Mouse (Mus musculus) cerebellum, adult 2 months (tissue): ENCODE measurements around the gene Atg4d. TPM values are rescaled to one million over a fixed set of nuclear protein-coding genes. Genes with fewer than 3 reads are reported as not detected.
"Not testable (repeated sequence)": the region's sequence is repeated elsewhere in the genome, so short reads cannot be mapped to it uniquely, and the experiment has no call there.

ENCODE experiments used
- DNase-seq, 2 experiments: peaks; one replicate each; pipeline ENCODE4 v3.0.0; 2021
- H3K27ac ChIP-seq: fragments of 200-500 bp; 2 replicates; pipeline ENCODE4 v1.5.1; 2012; ENCODE audit warnings: low read length, control low read depth, inconsistent platforms; ENCODE audit not compliant: insufficient read depth
- H3K27me3 ChIP-seq: fragments of 200-500 bp; 2 replicates; pipeline ENCODE4 v1.6.1; 2012; ENCODE audit warnings: inconsistent platforms, mild to moderate bottlenecking, low read length, moderate library complexity; ENCODE audit not compliant: control insufficient read depth, insufficient read depth
- H3K4me1 ChIP-seq: fragments of 200-500 bp; 2 replicates; pipeline ENCODE4 v1.6.1; 2011; ENCODE audit warnings: low read length; ENCODE audit not compliant: control insufficient read depth, insufficient read depth
- H3K4me3 ChIP-seq: fragments of 200-500 bp; replicated peaks from 2 replicates; pipeline ENCODE3; 2011; ENCODE audit warnings: mild to moderate bottlenecking, low read depth, low read length, control low read depth; ENCODE audit not compliant: insufficient read depth
- CTCF ChIP-seq: fragments of 200-500 bp; IDR thresholded peaks from 2 replicates; pipeline ENCODE4 v1.5.1; 2011; ENCODE audit warnings: low read depth, mild to moderate bottlenecking, control low read depth, low read length, moderate library complexity, borderline replicate concordance; ENCODE audit not compliant: insufficient read depth
- POLR2A ChIP-seq: fragments of 200-500 bp; IDR thresholded peaks from 2 replicates; pipeline ENCODE4 v1.6.1; 2011; ENCODE audit warnings: low read length, control low read depth, borderline replicate concordance; ENCODE audit not compliant: insufficient read depth
- WGBS: fragments of 180-500 bp; shearing (Covaris S2); methylation state at CpG from one replicate; pipeline ENCODE4 v1.1.7; 2018; 5-methylcytosine and 5-hydroxymethylcytosine counted together
- polyA plus RNA-seq: library from polyadenylated mRNA; depleted of rRNA; stranded (reverse); fragments of >200 nt; gene quantifications from 2 replicates; pipeline ENCODE4 v1.2.3, GENCODE M21; 2012

Gene Atg4d
- polyA plus RNA-seq, 1 experiment, result 72.4 TPM

DNA sequence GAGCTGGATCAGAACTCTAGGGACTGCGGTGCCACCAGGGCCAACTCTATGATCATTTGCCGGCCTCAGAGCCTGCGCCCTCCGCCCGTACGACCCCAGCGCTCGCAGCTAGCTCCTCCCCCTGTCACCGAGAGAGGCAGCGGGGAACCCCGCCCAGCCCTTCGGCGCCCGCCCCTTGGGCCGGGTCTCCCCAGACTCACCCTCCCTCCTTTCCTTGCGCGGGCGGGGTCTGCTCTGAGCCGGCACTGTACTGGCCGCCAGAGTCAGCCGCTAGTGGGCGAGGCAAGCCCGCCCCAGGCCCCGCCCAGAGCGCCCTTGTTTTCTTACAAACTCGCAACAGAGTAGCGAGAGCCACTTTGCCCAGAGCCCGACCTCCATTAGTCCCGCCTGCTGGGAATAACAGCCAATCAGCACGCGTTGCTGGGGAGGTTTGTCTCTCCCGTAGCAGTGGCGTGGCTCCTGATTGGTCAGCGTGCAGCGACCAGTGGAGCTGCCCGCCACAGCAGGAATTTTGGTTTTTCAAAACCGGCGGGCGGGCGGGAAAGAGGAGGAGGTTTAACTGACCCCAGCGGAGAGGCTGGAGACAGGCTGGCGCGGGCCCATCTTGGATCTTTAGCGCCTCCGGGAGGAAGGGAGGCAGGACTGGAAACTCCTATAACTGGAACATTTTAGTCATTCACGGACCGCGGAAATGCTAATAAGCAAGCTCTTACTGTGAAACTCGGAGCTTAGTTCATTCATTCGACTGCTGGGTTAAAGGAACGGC is 26.1 kb downstream of the Atg4d start, which contains the start of gene Cdkn2d:
Cdkn2d (minus strand) TSS at position 386 of the 766 bp plus-strand sequence.
- peak within 1 kb of the TSS; percentile 82 for H3K27ac ChIP-seq
- DNase-seq, result peak; percentile 100
- TF ChIP-seq POLR2A, result peak; percentile 58; the same call in 1 of the 2 replicates
- no peak for TF ChIP-seq CTCF
- WGBS, result under 1% methylated on average over 49 of the region's 51 CpGs
- no peaks in the 10 kb centered on the region for H3K27me3 ChIP-seq
- H3K4me3 ChIP-seq, result peak within 1 kb of the TSS; percentile 85
- peaks cover 14% of the 10 kb centered on the region for H3K4me1 ChIP-seq

DNA sequence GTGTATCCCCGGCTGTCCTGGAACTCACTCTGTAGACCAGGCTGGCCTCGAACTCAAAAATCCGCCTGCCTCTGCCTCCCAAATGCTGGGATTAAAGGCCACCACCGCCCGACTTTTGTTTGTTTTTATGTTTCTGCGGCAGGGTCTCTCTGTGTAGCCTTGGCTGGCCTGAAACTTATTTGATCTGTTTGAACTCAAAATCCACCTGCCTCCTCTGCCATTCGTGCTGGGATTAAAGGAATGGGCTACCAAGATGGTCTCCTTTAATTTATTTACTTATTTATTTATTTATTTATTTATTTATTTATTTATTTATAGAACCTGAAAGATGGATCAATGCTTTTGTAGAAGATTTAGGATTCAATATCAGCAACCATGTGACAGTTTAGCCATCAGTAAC is 26.8 kb downstream of the Atg4d start:
- H3K4me3 ChIP-seq, DNase-seq, H3K27me3 ChIP-seq, H3K4me1 ChIP-seq, H3K27ac ChIP-seq: not testable (repeated sequence)
- WGBS, result 17% methylated on average over 7 of the region's 7 CpGs

DNA sequence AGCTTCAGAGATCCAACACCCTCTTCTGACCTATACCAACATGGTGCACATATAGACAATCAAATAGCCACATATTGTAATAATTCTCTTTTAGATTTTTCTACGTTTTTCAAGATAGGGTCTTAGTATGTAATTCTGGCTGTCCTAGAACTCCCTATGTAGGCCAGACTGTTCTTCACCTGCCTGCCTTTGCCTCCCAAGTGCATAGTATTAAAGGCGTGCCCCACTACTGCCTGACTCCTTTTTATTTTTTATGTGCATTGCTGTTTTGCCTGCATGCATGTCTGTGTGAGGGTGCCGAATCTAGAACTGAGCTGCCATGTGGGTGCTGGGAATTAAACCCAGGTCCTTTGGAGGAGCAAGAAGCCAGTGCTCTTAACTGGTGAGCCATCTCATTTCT is 27.2 kb downstream of the Atg4d start:
- H3K27ac ChIP-seq, result no peak overlapping the region
- no peak overlapping the region for H3K4me3 ChIP-seq
- TF ChIP-seq POLR2A (no peak), CTCF (no peak)
- DNase-seq, result no peak
- H3K27me3 ChIP-seq, result no peaks in the 10 kb centered on the region
- peaks cover 8% of the 10 kb centered on the region for H3K4me1 ChIP-seq
- WGBS, result 94% methylated on average over 3 of the region's 3 CpGs

DNA sequence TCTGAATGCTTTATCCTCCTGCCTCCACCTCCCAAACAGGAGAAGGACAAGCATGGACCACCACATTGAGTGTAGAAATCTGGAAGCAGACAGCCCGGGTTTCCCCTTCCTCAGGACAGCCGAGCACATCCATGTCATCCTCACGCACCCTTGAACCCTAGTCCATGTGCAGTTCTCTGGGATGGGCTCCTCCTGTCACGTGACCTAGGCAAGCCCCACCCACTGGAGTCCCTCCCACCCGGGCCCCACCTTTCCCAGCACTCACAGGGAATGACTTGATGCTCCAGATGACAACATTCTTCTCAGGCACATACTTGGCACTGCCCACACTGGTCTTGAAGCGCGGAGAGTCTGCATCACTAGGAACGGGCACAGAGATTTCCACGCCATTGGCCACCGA is 33.9 kb downstream of the Atg4d start:
- Histone ChIP-seq H3K27ac (no peak overlapping the region), H3K4me1 (no peaks in the 10 kb centered on the region), H3K4me3 (no peak overlapping the region), H3K27me3 (no peaks in the 10 kb centered on the region)
- WGBS, result 75% methylated on average over 10 of the region's 10 CpGs
- TF ChIP-seq POLR2A, result no peak
- TF ChIP-seq CTCF, result no peak
- DNase-seq, result no peak

DNA sequence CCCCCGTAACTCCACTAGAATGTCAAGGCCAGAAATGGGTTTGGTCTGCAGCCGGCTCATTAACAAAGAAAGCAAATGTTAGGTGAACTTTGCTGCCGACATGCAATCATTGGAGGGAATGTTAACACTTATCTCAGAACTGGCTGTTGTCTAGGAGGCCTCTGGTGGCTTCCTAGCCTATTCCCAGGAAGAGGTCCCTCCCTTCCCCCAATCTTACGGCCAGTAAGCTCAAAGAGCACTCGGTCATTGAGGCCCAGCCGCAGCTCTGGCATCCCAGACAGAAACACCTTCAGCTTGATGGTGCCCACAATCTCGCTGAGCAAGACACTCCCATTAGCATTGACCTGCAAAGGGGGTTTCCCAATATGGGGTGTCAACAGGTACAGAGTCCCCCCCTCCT is 40.0 kb downstream of the Atg4d start:
- no peak for DNase-seq
- H3K4me3 ChIP-seq, result no peak overlapping the region
- 91% methylated on average over 7 of the region's 7 CpGs for WGBS

DNA sequence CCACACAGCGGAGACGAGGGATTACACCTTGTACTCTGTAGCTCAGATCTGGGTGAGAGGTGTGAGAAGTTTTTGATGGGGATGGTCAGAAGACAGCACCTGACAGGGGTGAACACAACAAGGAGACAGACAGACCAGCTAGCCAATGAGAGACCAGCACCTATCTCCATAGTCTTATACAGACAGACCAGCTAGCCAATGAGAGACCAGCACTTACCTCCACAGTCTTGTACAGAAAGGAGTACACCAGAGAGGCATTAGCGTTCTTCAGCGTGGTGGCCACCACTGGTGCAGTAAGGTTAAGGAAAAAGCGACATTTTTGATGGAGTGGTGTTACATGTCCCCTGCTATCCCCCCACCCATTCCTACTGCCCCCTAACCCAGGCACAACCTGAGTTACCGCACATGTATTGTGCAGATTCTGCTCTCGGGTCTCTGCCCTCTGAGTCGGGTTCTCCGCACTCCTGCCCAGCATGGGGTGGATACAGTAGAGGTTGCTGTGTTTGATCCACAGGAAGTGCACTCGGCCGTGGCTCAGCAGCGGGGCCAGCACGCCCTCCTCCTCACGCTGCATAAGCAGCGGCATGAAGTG is 44.2 kb downstream of the Atg4d start:
- H3K27ac ChIP-seq, result no peak overlapping the region
- no peak overlapping the region for H3K4me3 ChIP-seq
- H3K4me1 ChIP-seq, result no peaks in the 10 kb centered on the region
- DNase-seq, result no peak
- TF ChIP-seq POLR2A (no peak), CTCF (no peak)
- no peaks in the 10 kb centered on the region for H3K27me3 ChIP-seq
- WGBS, result 61% methylated on average over 15 of the region's 15 CpGs

More for the DNA sequence above, 40.0 kb downstream of the Atg4d start:
- Histone ChIP-seq H3K4me1 (no peaks in the 10 kb centered on the region), H3K27ac (no peak overlapping the region), H3K27me3 (no peaks in the 10 kb centered on the region)
- no peak for TF ChIP-seq POLR2A
- no peak for TF ChIP-seq CTCF

DNA sequence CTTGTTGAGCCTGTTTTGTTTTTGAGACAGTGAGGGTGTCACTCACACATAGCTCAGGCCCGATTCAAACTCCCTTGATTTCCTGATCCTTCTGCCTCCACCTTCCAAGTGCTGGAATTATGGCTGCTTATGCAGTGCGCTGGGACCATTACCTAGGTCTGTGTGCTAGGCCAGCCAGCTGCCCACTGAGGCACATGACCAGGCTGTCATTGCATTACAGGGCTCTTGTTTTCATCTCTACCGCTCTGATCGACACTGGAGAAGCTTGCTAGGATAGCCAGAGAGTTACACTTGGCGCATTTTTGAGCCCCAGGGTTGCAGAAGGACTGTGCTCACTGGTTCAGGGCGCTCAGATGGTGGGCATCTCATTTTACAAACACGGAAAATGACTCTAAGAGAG is 46.6 kb downstream of the Atg4d start:
- DNase-seq, result no peak
- TF ChIP-seq CTCF, result no peak
- no peak for TF ChIP-seq POLR2A
- no peaks in the 10 kb centered on the region for H3K4me1 ChIP-seq
- H3K27ac ChIP-seq, result no peak overlapping the region
- 56% methylated on average over 7 of the region's 7 CpGs for WGBS
- no peak overlapping the region for H3K4me3 ChIP-seq
- no peaks in the 10 kb centered on the region for H3K27me3 ChIP-seq

DNA sequence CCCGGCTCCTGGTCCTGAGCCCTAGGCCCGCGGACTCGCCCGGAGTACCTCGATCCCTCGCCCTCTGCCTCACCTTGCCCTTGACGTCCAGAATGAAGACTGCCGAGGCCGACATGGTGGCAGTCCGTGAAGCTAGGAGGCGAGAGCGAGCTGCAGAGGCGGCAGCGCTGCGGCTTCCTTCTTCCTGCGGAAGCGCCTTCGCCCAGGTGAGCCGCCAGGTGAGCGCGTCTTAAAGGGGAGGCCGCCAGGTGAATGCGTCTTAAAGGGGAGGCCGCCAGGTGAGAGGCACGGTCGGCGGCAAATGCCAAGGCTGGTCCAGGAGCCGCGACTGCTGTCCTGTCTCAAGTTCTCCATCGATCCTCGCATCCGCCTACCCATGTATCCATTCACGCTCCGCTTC is 47.0 kb downstream of the Atg4d start, which contains the start of gene Ap1m2:
Ap1m2 (minus strand) TSS at position 204 of the 400 bp plus-strand sequence.
- no peak for DNase-seq
- Histone ChIP-seq H3K4me3 (peak within 1 kb of the TSS; percentile 29), H3K4me1 (no peaks in the 10 kb centered on the region), H3K27me3 (no peaks in the 10 kb centered on the region), H3K27ac (no peak within 1 kb of the TSS)
- TF ChIP-seq POLR2A, result no peak
- TF ChIP-seq CTCF, result no peak
- WGBS, result 25% methylated on average over 35 of the region's 35 CpGs
